Mouse (Mus musculus): ENCODE results near the gene Slc15a5. TPM values are rescaled to one million over a fixed set of nuclear protein-coding genes. Genes with fewer than 3 reads are reported as not detected.

The Slc15a5 gene
- polyA plus RNA-seq, 1 experiment from 2014 or later: not detected

- Histone ChIP-seq H3K27ac (replicated peaks) (no peak overlapping the region), H3K9me3 (ENCODE audit: control insufficient read depth, low read length) (peaks cover 2% of the 10 kb centered on the region; the same call in 1 of the 2 replicates), H3K36me3 (ENCODE audit: control insufficient read depth, insufficient read depth, low read length) (no peaks in the 10 kb centered on the region), H3K4me3 (ENCODE audit: low read depth, low read length) (no peak overlapping the region), H3K4me1 (replicated peaks; ENCODE audit: control insufficient read depth, insufficient read depth) (no peaks in the 10 kb centered on the region), H3K9ac (ENCODE audit: low read length) (no peak overlapping the region), H3K27me3 (ENCODE audit: control insufficient read depth, insufficient read depth, low read length) (no peaks in the 10 kb centered on the region), H3K4me2 (replicated peaks; ENCODE audit: low read depth) (no peak overlapping the region)
- DNase-seq (ENCODE audit: low spot score) (no peak), ATAC-seq (ENCODE audit: low FRiP score, low TSS enrichment) (no peak)
- TF ChIP-seq CTCF (IDR thresholded peaks at IDR 0.05; ENCODE audit: low read depth) (peak; percentile 43), EP300 (optimal IDR thresholded peaks at IDR 0.05) (no peak)
Measured at GRCm38 (mm10) chr6:138016898-138017297, 62.8 kb downstream of the Slc15a5 start.

- H3K4me1 ChIP-seq (replicated peaks; ENCODE audit: control insufficient read depth, insufficient read depth): no peaks in the 10 kb centered on the region
- H3K9me3 ChIP-seq (ENCODE audit: control insufficient read depth, low read length): peaks cover 2% of the 10 kb centered on the region; the same call in 1 of the 2 replicates
- TF ChIP-seq EP300 (optimal IDR thresholded peaks at IDR 0.05) (no peak), CTCF (IDR thresholded peaks at IDR 0.05; ENCODE audit: low read depth) (no peak)
- no peaks in the 10 kb centered on the region for H3K36me3 ChIP-seq (ENCODE audit: control insufficient read depth, insufficient read depth, low read length)
- no peak overlapping the region for H3K27ac ChIP-seq (replicated peaks)
- 77% methylated on average over 16 of the region's 16 CpGs for WGBS
- H3K9ac ChIP-seq (ENCODE audit: low read length): no peak overlapping the region
- H3K27me3 ChIP-seq (ENCODE audit: control insufficient read depth, insufficient read depth, low read length): no peaks in the 10 kb centered on the region
- no peak overlapping the region for H3K4me2 ChIP-seq (replicated peaks; ENCODE audit: low read depth)
- H3K4me3 ChIP-seq (ENCODE audit: low read depth, low read length): no peak overlapping the region
- ATAC-seq (ENCODE audit: low FRiP score, low TSS enrichment) (no peak), DNase-seq (ENCODE audit: low spot score) (no peak)
Measured at GRCm38 (mm10) chr6:138014976-138015674, 64.6 kb downstream of the Slc15a5 start.

DNA sequence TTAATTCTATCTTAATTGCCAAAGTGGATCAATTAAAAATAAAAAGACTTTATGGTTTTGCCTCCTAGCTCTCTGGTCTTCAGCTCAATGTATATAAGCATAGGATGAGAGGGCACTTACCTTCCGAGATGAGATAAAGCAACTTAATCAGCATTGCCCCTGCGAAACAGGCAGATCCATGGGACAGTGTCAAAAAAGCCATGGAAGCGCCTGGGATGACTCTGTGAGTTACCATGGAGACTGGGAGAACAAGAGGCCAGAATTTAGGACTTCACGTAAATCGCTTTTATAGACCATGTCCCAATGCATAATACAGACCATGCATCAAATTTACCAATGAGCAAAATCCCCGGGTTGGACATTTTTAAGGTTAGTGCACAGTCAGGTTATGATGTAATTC lies 67.8 kb downstream of the Slc15a5 start:
- no peak overlapping the region for H3K4me2 ChIP-seq (replicated peaks; ENCODE audit: low read depth)
- H3K27me3 ChIP-seq (ENCODE audit: control insufficient read depth, insufficient read depth, low read length): no peaks in the 10 kb centered on the region
- H3K9ac ChIP-seq (ENCODE audit: low read length): no peak overlapping the region
- ATAC-seq (ENCODE audit: low FRiP score, low TSS enrichment) (no peak), DNase-seq (ENCODE audit: low spot score) (no peak)
- H3K4me3 ChIP-seq (ENCODE audit: low read depth, low read length): no peak overlapping the region
- H3K9me3 ChIP-seq (ENCODE audit: control insufficient read depth, low read length): peaks cover 2% of the 10 kb centered on the region; the same call in 1 of the 2 replicates
- H3K4me1 ChIP-seq (replicated peaks; ENCODE audit: control insufficient read depth, insufficient read depth): no peaks in the 10 kb centered on the region
- no peaks in the 10 kb centered on the region for H3K36me3 ChIP-seq (ENCODE audit: control insufficient read depth, insufficient read depth, low read length)
- TF ChIP-seq EP300 (optimal IDR thresholded peaks at IDR 0.05) (no peak), CTCF (IDR thresholded peaks at IDR 0.05; ENCODE audit: low read depth) (no peak)
- WGBS: 93% methylated on average over 6 of the region's 6 CpGs
- no peak overlapping the region for H3K27ac ChIP-seq (replicated peaks)

DNA sequence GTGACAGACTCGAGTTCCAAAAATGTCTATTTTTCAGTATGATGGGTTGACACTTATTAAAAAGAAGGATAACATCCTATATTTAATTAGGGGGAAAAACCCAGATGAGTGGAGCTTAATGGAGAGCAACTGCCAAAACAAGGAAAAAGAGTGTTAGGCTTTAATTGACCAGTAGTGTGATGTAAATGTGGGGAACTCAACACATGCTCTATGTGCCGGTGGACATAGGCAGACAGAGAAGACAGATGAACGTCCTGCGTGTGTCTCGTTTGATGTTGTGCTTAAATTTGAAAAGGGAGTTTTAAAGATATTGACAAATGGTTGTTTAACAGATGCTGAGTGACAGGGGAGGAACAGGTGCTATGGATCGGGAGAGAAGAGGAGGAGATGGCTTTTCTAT lies 72.0 kb downstream of the Slc15a5 start:
- H3K4me3 ChIP-seq (ENCODE audit: low read depth, low read length): no peak overlapping the region
- no peaks in the 10 kb centered on the region for H3K9me3 ChIP-seq (ENCODE audit: control insufficient read depth, low read length)
- ATAC-seq (ENCODE audit: low FRiP score, low TSS enrichment) (no peak), DNase-seq (ENCODE audit: low spot score) (no peak)
- no peaks in the 10 kb centered on the region for H3K36me3 ChIP-seq (ENCODE audit: control insufficient read depth, insufficient read depth, low read length)
- H3K4me2 ChIP-seq (replicated peaks; ENCODE audit: low read depth): no peak overlapping the region
- H3K9ac ChIP-seq (ENCODE audit: low read length): no peak overlapping the region
- H3K27me3 ChIP-seq (ENCODE audit: control insufficient read depth, insufficient read depth, low read length): no peaks in the 10 kb centered on the region
- H3K4me1 ChIP-seq (replicated peaks; ENCODE audit: control insufficient read depth, insufficient read depth): no peaks in the 10 kb centered on the region
- WGBS: 50% methylated on average over 6 of the region's 6 CpGs
- TF ChIP-seq CTCF (IDR thresholded peaks at IDR 0.05; ENCODE audit: low read depth): no peak
- TF ChIP-seq EP300 (optimal IDR thresholded peaks at IDR 0.05): no peak
- H3K27ac ChIP-seq (replicated peaks): no peak overlapping the region

GRCm38 (mm10) chr6:138006525-138007251 lies 73.0 kb downstream of the Slc15a5 start:
- TF ChIP-seq CTCF (IDR thresholded peaks at IDR 0.05; ENCODE audit: low read depth) (no peak), EP300 (optimal IDR thresholded peaks at IDR 0.05) (no peak)
- ATAC-seq (ENCODE audit: low FRiP score, low TSS enrichment): no peak
- Histone ChIP-seq H3K4me2 (replicated peaks; ENCODE audit: low read depth) (no peak overlapping the region), H3K9me3 (ENCODE audit: control insufficient read depth, low read length) (no peaks in the 10 kb centered on the region), H3K27me3 (ENCODE audit: control insufficient read depth, insufficient read depth, low read length) (no peaks in the 10 kb centered on the region), H3K27ac (replicated peaks) (no peak overlapping the region), H3K36me3 (ENCODE audit: control insufficient read depth, insufficient read depth, low read length) (no peaks in the 10 kb centered on the region), H3K4me1 (replicated peaks; ENCODE audit: control insufficient read depth, insufficient read depth) (no peaks in the 10 kb centered on the region), H3K9ac (ENCODE audit: low read length) (no peak overlapping the region), H3K4me3 (ENCODE audit: low read depth, low read length) (no peak overlapping the region)
- 71% methylated on average over 27 of the region's 27 CpGs for WGBS
- no peak for DNase-seq (ENCODE audit: low spot score)

- no peak for DNase-seq (ENCODE audit: low spot score)
- TF ChIP-seq EP300 (optimal IDR thresholded peaks at IDR 0.05) (no peak), CTCF (IDR thresholded peaks at IDR 0.05; ENCODE audit: low read depth) (peak; percentile 71)
- no peaks in the 10 kb centered on the region for H3K36me3 ChIP-seq (ENCODE audit: control insufficient read depth, insufficient read depth, low read length)
- no peak overlapping the region for H3K27ac ChIP-seq (replicated peaks)
- no peaks in the 10 kb centered on the region for H3K4me1 ChIP-seq (replicated peaks; ENCODE audit: control insufficient read depth, insufficient read depth)
- H3K27me3 ChIP-seq (ENCODE audit: control insufficient read depth, insufficient read depth, low read length): no peaks in the 10 kb centered on the region
- no peak overlapping the region for H3K9ac ChIP-seq (ENCODE audit: low read length)
- no peak overlapping the region for H3K4me2 ChIP-seq (replicated peaks; ENCODE audit: low read depth)
- no peaks in the 10 kb centered on the region for H3K9me3 ChIP-seq (ENCODE audit: control insufficient read depth, low read length)
- ATAC-seq (ENCODE audit: low FRiP score, low TSS enrichment): no peak
- H3K4me3 ChIP-seq (ENCODE audit: low read depth, low read length): no peak overlapping the region
Measured at GRCm38 (mm10) chr6:137989853-137990252, 89.9 kb downstream of the Slc15a5 start.

All from stomach, postnatal 0 days (tissue).